Mouse (Mus musculus): ENCODE results near the gene Mical2. TPM values are rescaled to one million over a fixed set of nuclear protein-coding genes. Genes with fewer than 3 reads are reported as not detected.

Mical2 gene
- total and polyA plus RNA-seq, 3 experiments: 44.8 to 89.1 (median 87.7) TPM

GRCm38 (mm10) chr7:112283606-112284310 lies 58.1 kb downstream of the Mical2 start:
- H3K27me3 ChIP-seq (ENCODE audit: control insufficient read depth, insufficient read depth, low read length): no peaks in the 10 kb centered on the region
- no peak overlapping the region for H3K27ac ChIP-seq
- no peak overlapping the region for H3K4me3 ChIP-seq
- TF ChIP-seq CTCF (IDR thresholded peaks at IDR 0.05): no peak
- no peak for TF ChIP-seq EP300 (IDR thresholded peaks at IDR 0.05; ENCODE audit: insufficient read depth, low read depth, low read length)
- TF ChIP-seq POLR2A (IDR thresholded peaks at IDR 0.05; ENCODE audit: insufficient read depth, low read depth, low read length): no peak
- intact Hi-C loops (cut with DNase I): no loop called here
- H3K9ac ChIP-seq (ENCODE audit: low read depth, low read length): no peak overlapping the region
- 75% methylated on average over 9 of the region's 9 CpGs for WGBS
- no peaks in the 10 kb centered on the region; the same call in 1 of the 2 replicates for H3K79me2 ChIP-seq (replicated peaks; ENCODE audit: control insufficient read depth, insufficient read depth, low read length)
- no peak for DNase-seq
- peaks cover 29% of the 10 kb centered on the region for H3K4me1 ChIP-seq (ENCODE audit: control insufficient read depth, insufficient read depth, low read length)
- H3K36me3 ChIP-seq (ENCODE audit: control insufficient read depth, insufficient read depth, low read length): peaks cover 9% of the 10 kb centered on the region

- intact Hi-C loops (cut with DNase I): no loop called here
- Histone ChIP-seq H3K36me3 (ENCODE audit: control insufficient read depth, insufficient read depth, low read length) (peaks cover 5% of the 10 kb centered on the region), H3K9ac (ENCODE audit: low read depth, low read length) (no peak overlapping the region), H3K79me2 (replicated peaks; ENCODE audit: control insufficient read depth, insufficient read depth, low read length) (no peaks in the 10 kb centered on the region; the same call in 1 of the 2 replicates), H3K4me3 (no peak overlapping the region), H3K4me1 (ENCODE audit: control insufficient read depth, insufficient read depth, low read length) (peaks cover 36% of the 10 kb centered on the region), H3K27ac (no peak overlapping the region; the same call in 1 of the 2 replicates), H3K27me3 (ENCODE audit: control insufficient read depth, insufficient read depth, low read length) (no peaks in the 10 kb centered on the region)
- TF ChIP-seq POLR2A (IDR thresholded peaks at IDR 0.05; ENCODE audit: insufficient read depth, low read depth, low read length) (no peak), EP300 (IDR thresholded peaks at IDR 0.05; ENCODE audit: insufficient read depth, low read depth, low read length) (no peak), CTCF (IDR thresholded peaks at IDR 0.05) (no peak)
- 48% methylated on average over 8 of the region's 8 CpGs for WGBS
- DNase-seq: no peak
These were observed 59.9 kb downstream of the Mical2 start for GRCm38 (mm10) chr7:112285573-112285972.

DNA sequence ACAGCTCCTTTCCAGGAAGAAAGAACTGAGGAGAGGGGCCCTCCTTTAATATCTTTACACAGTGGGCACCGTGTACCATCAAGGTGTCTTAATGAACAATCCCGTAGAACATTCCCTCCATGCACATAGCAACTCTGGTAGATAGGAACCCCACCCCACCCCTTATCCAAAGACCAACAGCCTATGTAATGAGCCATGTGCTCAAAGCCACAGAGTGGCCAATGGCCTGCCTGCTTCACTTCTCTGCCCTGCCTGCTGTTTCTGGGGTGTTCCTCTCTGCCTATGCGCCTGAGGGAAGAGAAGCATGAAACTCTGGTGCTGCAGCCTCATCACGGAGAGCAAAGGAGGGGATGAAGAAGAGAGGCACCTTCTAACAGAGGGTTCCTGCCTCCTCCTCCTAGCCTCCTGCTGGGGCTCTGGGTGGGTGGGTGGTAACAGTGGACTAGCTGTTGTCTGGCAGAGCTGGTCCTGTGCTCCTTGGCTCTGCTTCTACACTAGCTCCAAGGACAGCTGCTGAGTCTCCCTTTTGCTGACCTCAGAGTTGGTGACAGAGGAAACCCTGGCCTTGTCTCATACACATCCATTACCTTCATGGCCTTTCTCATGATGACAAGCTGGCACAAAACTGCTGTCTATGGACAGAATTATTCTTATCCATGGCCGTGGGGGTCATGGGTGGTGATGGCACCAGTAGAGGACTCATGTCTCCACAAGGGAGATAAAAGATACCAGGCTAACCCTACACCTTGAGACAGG lies 62.9 kb downstream of the Mical2 start:
- Histone ChIP-seq H3K27me3 (ENCODE audit: control insufficient read depth, insufficient read depth, low read length) (no peaks in the 10 kb centered on the region), H3K79me2 (replicated peaks; ENCODE audit: control insufficient read depth, insufficient read depth, low read length) (no peaks in the 10 kb centered on the region; the same call in 1 of the 2 replicates), H3K9ac (ENCODE audit: low read depth, low read length) (no peak overlapping the region), H3K4me1 (ENCODE audit: control insufficient read depth, insufficient read depth, low read length) (peaks cover 30% of the 10 kb centered on the region), H3K4me3 (no peak overlapping the region), H3K27ac (peak overlapping the region; percentile 42), H3K36me3 (ENCODE audit: control insufficient read depth, insufficient read depth, low read length) (peaks cover 6% of the 10 kb centered on the region)
- intact Hi-C loops (cut with DNase I): no loop called here
- TF ChIP-seq EP300 (IDR thresholded peaks at IDR 0.05; ENCODE audit: insufficient read depth, low read depth, low read length) (no peak), POLR2A (IDR thresholded peaks at IDR 0.05; ENCODE audit: insufficient read depth, low read depth, low read length) (no peak), CTCF (IDR thresholded peaks at IDR 0.05) (no peak)
- WGBS: 81% methylated on average over 5 of the region's 5 CpGs
- DNase-seq: no peak

DNA sequence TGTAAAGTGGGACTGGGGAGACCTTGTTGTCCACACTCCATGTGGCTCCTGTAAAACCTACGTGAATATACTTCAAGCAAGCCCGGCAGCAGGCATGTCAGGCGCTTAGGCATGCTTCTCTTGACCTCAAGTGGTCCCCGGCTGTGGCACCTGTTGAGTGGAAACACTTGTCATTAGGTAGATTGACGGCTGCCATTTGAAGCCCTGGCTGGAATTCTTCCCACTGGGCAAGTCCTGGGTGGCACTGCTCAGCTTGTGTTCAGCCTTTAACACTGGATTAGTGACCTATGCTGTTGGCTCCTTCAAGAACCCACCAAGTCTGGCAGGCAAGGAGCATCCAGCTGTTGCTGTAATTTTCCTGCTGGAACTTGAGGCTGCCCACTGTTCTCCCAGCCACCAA lies 63.9 kb downstream of the Mical2 start:
- H3K36me3 ChIP-seq (ENCODE audit: control insufficient read depth, insufficient read depth, low read length): peaks cover 6% of the 10 kb centered on the region
- H3K27me3 ChIP-seq (ENCODE audit: control insufficient read depth, insufficient read depth, low read length): no peaks in the 10 kb centered on the region
- 62% methylated on average over 5 of the region's 5 CpGs for WGBS
- intact Hi-C loops (cut with DNase I): no loop called here
- H3K4me1 ChIP-seq (ENCODE audit: control insufficient read depth, insufficient read depth, low read length): peaks cover 35% of the 10 kb centered on the region
- H3K9ac ChIP-seq (ENCODE audit: low read depth, low read length): no peak overlapping the region
- DNase-seq: peak; percentile 36 to 55
- no peaks in the 10 kb centered on the region; the same call in 1 of the 2 replicates for H3K79me2 ChIP-seq (replicated peaks; ENCODE audit: control insufficient read depth, insufficient read depth, low read length)
- peak overlapping the region; percentile 42 for H3K27ac ChIP-seq
- no peak overlapping the region for H3K4me3 ChIP-seq
- no peak for TF ChIP-seq POLR2A (IDR thresholded peaks at IDR 0.05; ENCODE audit: insufficient read depth, low read depth, low read length)
- TF ChIP-seq CTCF (IDR thresholded peaks at IDR 0.05): no peak
- TF ChIP-seq EP300 (IDR thresholded peaks at IDR 0.05; ENCODE audit: insufficient read depth, low read depth, low read length): 0 out of 2 replicates have a peak, but pooled peaks have one; percentile 30

- peaks cover 34% of the 10 kb centered on the region for H3K4me1 ChIP-seq (ENCODE audit: control insufficient read depth, insufficient read depth, low read length)
- no peaks in the 10 kb centered on the region for H3K79me2 ChIP-seq (replicated peaks; ENCODE audit: control insufficient read depth, insufficient read depth, low read length)
- WGBS: 15% methylated on average over 4 of the region's 4 CpGs
- peak; percentile 52 to 68 for DNase-seq
- peak overlapping the region; percentile 46 for H3K27ac ChIP-seq
- H3K4me3 ChIP-seq: no peak overlapping the region
- TF ChIP-seq POLR2A (IDR thresholded peaks at IDR 0.05; ENCODE audit: insufficient read depth, low read depth, low read length) (no peak), EP300 (IDR thresholded peaks at IDR 0.05; ENCODE audit: insufficient read depth, low read depth, low read length) (no peak), CTCF (IDR thresholded peaks at IDR 0.05) (no peak)
- intact Hi-C loops (cut with DNase I): no loop called here
- H3K27me3 ChIP-seq (ENCODE audit: control insufficient read depth, insufficient read depth, low read length): no peaks in the 10 kb centered on the region
- H3K9ac ChIP-seq (ENCODE audit: low read depth, low read length): no peak overlapping the region
- H3K36me3 ChIP-seq (ENCODE audit: control insufficient read depth, insufficient read depth, low read length): peaks cover 6% of the 10 kb centered on the region
These were observed 64.3 kb downstream of the Mical2 start for GRCm38 (mm10) chr7:112289990-112290389.
